Mouse (Mus musculus) lung, postnatal 0 days (tissue): ENCODE data around the gene Phb2.

Source experiments
- CTCF ChIP-seq: IDR thresholded peaks from 2 replicates; pipeline ENCODE4 v1.5.1; 2016; ENCODE audit warnings: antibody characterized with exemption, mild to moderate bottlenecking
- EP300 ChIP-seq: IDR thresholded peaks from 2 replicates; pipeline ENCODE4 v1.6.1; 2016; ENCODE audit warnings: antibody characterized with exemption, mild to moderate bottlenecking, control low read depth

DNA sequence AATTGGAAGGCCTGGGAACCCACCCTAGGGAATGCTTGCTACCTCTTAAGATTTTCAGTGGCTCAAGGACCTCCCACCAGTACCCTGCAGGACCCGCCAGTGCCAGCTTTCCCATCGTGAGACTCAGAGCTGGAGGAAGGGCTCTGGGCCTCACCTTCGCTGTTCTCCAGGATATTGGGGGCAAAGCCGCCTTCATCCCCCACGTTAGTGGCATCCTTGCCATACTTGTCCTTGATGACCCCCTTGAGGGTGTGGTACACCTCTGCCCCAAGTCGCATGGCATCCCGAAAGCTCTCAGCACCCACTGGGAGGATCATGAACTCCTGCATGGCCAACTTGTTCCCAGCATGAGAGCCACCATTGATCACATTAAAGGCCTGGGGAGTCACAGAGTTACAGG lies 53.8 kb downstream of the Phb2 start:
- TF ChIP-seq CTCF (no peak), EP300 (no peak)
